Mouse (Mus musculus): ENCODE data around the gene Tmem87b. TPM values are rescaled to one million over a fixed set of nuclear protein-coding genes. Genes with fewer than 3 reads are reported as not detected.

Tmem87b gene
- polyA plus RNA-seq, 1 experiment: 26.8 TPM

- no peak overlapping the region for H3K27ac ChIP-seq (ENCODE audit: insufficient read depth, low read length)
- no peak overlapping the region for H3K4me3 ChIP-seq (ENCODE audit: insufficient read depth, low read length)
- H3K4me1 ChIP-seq (ENCODE audit: control insufficient read depth, insufficient read depth, low read length): peaks cover 3% of the 10 kb centered on the region; the same call in 1 of the 2 replicates
- TF ChIP-seq CTCF (IDR thresholded peaks at IDR 0.05; ENCODE audit: borderline replicate concordance, insufficient read depth, low read length) (no peak), POLR2A (IDR thresholded peaks at IDR 0.05; ENCODE audit: low read depth, low read length) (no peak)
Measured at GRCm38 (mm10) chr2:128786795-128787194, 31.1 kb upstream of the Tmem87b start.

DNA sequence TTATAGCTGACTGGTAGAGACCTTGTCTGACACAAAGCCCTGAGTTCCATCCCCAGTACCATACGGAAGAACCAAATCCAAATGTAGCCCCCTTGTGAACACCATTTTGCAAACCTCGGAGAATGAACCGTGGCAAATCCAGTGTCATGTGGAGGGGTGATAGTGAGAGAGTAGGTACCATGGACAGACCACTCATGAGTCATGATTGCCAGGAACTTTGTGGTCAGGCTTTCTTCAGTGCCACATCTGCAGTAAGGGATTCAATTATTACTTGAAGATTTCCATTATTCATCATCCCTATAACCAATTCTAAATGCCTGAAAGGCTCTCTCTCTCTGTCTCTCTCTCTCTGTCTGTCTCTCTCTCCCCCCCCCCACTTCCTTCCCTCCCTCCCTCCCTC is 30.1 kb upstream of the Tmem87b start:
- Histone ChIP-seq H3K27ac (ENCODE audit: insufficient read depth, low read length) (no peak overlapping the region), H3K4me3 (ENCODE audit: insufficient read depth, low read length) (no peak overlapping the region), H3K4me1 (ENCODE audit: control insufficient read depth, insufficient read depth, low read length) (peaks cover 3% of the 10 kb centered on the region; the same call in 1 of the 2 replicates)
- TF ChIP-seq POLR2A (IDR thresholded peaks at IDR 0.05; ENCODE audit: low read depth, low read length) (no peak), CTCF (IDR thresholded peaks at IDR 0.05; ENCODE audit: borderline replicate concordance, insufficient read depth, low read length) (no peak)

DNA sequence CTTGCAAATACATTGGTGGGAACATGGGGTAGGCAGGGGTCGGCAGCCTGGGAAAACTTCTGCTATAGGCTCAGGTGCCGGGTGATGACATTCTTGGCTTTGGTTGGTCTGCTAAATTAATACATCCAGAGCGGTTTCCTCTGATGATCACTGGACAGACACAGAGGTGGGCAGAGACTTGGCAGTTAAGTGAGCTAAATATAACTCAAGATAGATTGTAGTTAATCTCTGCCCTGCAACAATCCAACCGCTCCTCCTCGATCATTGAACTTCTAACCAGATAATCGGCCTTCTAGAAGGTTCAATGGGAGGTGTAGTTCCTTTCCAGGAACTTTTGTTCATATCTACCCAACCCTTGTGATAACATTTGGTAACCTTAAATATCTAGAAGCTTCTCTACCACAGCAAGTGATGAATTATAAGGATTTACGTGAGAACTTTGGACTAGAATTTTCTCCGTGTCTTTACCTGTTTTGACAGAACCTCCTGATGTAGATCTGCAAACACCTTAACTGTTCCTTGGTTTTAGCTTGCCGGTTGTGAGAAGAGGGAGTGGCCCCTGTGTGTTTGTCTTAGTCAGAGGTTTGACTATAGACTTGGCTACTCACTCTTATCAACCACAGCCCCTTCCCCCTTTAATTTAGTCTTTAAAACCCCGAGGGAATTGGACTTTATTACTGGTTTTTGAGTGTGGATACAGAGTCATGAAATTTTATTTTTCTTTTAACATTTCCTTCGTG is 26.9 kb upstream of the Tmem87b start:
- H3K4me1 ChIP-seq (ENCODE audit: control insufficient read depth, insufficient read depth, low read length): peaks cover 3% of the 10 kb centered on the region; the same call in 1 of the 2 replicates
- H3K27ac ChIP-seq (ENCODE audit: insufficient read depth, low read length): no peak overlapping the region
- no peak for TF ChIP-seq CTCF (IDR thresholded peaks at IDR 0.05; ENCODE audit: borderline replicate concordance, insufficient read depth, low read length)
- no peak for TF ChIP-seq POLR2A (IDR thresholded peaks at IDR 0.05; ENCODE audit: low read depth, low read length)
- H3K4me3 ChIP-seq (ENCODE audit: insufficient read depth, low read length): no peak overlapping the region

DNA sequence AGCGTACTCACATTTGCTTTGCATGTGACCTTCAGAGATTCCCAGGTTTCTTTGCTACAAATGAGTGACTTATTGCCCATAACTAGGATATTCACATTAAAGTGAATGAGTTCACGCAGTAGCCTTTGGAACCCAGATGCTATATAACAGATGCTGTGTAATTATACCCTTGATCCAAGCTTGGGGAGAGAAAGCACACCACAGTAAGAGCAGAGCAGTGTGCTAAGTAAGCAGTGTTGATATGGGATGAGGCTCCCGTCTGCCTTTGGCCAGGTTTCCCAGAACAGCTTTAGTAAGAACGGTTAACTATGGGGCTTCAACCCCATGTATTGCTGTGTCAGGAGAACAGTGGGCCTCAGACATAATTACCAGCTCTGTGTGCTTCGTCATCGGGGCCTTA is 24.0 kb upstream of the Tmem87b start:
- Histone ChIP-seq H3K27ac (ENCODE audit: insufficient read depth, low read length) (no peak overlapping the region), H3K4me3 (ENCODE audit: insufficient read depth, low read length) (no peak overlapping the region), H3K4me1 (ENCODE audit: control insufficient read depth, insufficient read depth, low read length) (no peaks in the 10 kb centered on the region)
- TF ChIP-seq CTCF (IDR thresholded peaks at IDR 0.05; ENCODE audit: borderline replicate concordance, insufficient read depth, low read length): no peak
- TF ChIP-seq POLR2A (IDR thresholded peaks at IDR 0.05; ENCODE audit: low read depth, low read length): no peak

DNA sequence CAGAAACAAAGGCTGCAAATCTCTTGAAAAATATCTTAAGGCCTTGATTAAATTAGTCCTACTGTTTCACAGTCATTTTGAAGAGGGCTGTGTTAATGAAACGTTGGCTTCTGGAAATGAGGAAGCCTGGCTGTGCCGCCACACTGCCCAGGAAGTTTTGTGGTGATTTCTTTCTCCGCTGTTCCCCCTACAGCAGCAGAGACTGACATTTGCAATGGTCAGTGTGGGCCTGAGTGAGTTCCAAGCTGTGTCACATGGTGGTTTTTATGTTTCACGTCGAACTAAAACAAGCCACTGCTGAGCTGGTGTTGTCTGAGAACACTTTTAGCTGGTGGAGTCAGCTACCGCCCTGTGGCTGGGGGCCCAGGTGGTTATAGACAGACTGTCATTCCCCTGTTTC is 21.5 kb upstream of the Tmem87b start:
- no peak overlapping the region for H3K4me3 ChIP-seq (ENCODE audit: insufficient read depth, low read length)
- TF ChIP-seq POLR2A (IDR thresholded peaks at IDR 0.05; ENCODE audit: low read depth, low read length) (no peak), CTCF (IDR thresholded peaks at IDR 0.05; ENCODE audit: borderline replicate concordance, insufficient read depth, low read length) (no peak)
- no peaks in the 10 kb centered on the region for H3K4me1 ChIP-seq (ENCODE audit: control insufficient read depth, insufficient read depth, low read length)
- no peak overlapping the region for H3K27ac ChIP-seq (ENCODE audit: insufficient read depth, low read length)

- no peaks in the 10 kb centered on the region for H3K4me1 ChIP-seq (ENCODE audit: control insufficient read depth, insufficient read depth, low read length)
- TF ChIP-seq POLR2A (IDR thresholded peaks at IDR 0.05; ENCODE audit: low read depth, low read length) (no peak), CTCF (IDR thresholded peaks at IDR 0.05; ENCODE audit: borderline replicate concordance, insufficient read depth, low read length) (no peak)
- no peak overlapping the region for H3K27ac ChIP-seq (ENCODE audit: insufficient read depth, low read length)
- no peak overlapping the region for H3K4me3 ChIP-seq (ENCODE audit: insufficient read depth, low read length)
Measured at GRCm38 (mm10) chr2:128803441-128803840, 14.5 kb upstream of the Tmem87b start.

DNA sequence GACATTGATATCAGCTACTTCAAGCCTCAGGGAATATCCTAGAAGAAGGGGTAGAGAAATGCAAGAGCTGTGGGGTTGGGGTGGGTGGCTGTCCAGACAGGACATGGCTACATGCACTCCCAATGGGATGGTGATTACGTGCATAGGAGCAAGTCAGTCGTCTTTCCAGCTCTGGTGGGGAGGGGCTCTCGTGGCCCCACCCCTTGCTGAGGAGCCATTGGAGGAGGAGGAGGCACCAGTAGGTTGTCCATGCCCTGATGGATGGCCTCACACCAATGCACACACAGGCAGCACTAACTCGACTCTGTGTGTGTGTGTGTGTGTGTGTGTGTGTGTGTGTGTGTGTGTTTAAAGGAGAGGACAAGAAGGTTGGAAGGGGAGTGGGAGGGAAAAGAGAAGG is 12.6 kb upstream of the Tmem87b start:
- TF ChIP-seq CTCF (IDR thresholded peaks at IDR 0.05; ENCODE audit: borderline replicate concordance, insufficient read depth, low read length) (no peak), POLR2A (IDR thresholded peaks at IDR 0.05; ENCODE audit: low read depth, low read length) (no peak)
- no peak overlapping the region for H3K4me3 ChIP-seq (ENCODE audit: insufficient read depth, low read length)
- no peak overlapping the region for H3K27ac ChIP-seq (ENCODE audit: insufficient read depth, low read length)
- no peaks in the 10 kb centered on the region for H3K4me1 ChIP-seq (ENCODE audit: control insufficient read depth, insufficient read depth, low read length)

DNA sequence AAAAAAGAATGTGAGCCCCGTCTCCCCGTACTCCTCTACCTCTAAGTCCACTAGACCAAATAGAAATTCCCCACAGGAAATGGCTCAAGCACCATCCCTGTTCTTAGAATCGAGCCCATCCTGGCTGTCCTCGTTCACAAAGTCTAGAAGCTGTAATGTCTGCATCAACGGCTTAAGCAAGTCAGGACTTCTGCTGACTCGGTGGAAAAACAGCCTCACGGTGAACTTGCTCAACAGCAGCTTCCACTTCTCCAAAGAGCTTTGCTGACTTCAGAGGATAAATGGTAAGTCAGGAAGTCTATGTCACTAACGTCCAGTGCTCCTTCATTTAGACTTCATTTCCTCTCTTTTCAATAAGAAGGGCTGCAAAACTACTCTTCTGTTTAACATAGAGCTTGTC is 11.4 kb upstream of the Tmem87b start:
- TF ChIP-seq CTCF (IDR thresholded peaks at IDR 0.05; ENCODE audit: borderline replicate concordance, insufficient read depth, low read length): no peak
- TF ChIP-seq POLR2A (IDR thresholded peaks at IDR 0.05; ENCODE audit: low read depth, low read length): no peak

GRCm38 (mm10) chr2:128812761-128813160 is 5.2 kb upstream of the Tmem87b start:
- Histone ChIP-seq H3K27ac (ENCODE audit: insufficient read depth, low read length) (no peak overlapping the region), H3K4me3 (ENCODE audit: insufficient read depth, low read length) (no peak overlapping the region)

More for the DNA sequence above, 11.4 kb upstream of the Tmem87b start:
- H3K27ac ChIP-seq (ENCODE audit: insufficient read depth, low read length): no peak overlapping the region
- H3K4me1 ChIP-seq (ENCODE audit: control insufficient read depth, insufficient read depth, low read length): no peaks in the 10 kb centered on the region
- H3K4me3 ChIP-seq (ENCODE audit: insufficient read depth, low read length): no peak overlapping the region

GRCm38 (mm10) chr2:128816311-128816710 is 1.6 kb upstream of the Tmem87b start:
- TF ChIP-seq CTCF (IDR thresholded peaks at IDR 0.05; ENCODE audit: borderline replicate concordance, insufficient read depth, low read length): no peak
- TF ChIP-seq POLR2A (IDR thresholded peaks at IDR 0.05; ENCODE audit: low read depth, low read length): no peak
- Histone ChIP-seq H3K27ac (ENCODE audit: insufficient read depth, low read length) (no peak overlapping the region), H3K4me1 (ENCODE audit: control insufficient read depth, insufficient read depth, low read length) (no peaks in the 10 kb centered on the region; the same call in 1 of the 2 replicates), H3K4me3 (ENCODE audit: insufficient read depth, low read length) (no peak overlapping the region)

More at GRCm38 (mm10) chr2:128812761-128813160, 5.2 kb upstream of the Tmem87b start:
- no peaks in the 10 kb centered on the region for H3K4me1 ChIP-seq (ENCODE audit: control insufficient read depth, insufficient read depth, low read length)
- TF ChIP-seq CTCF (IDR thresholded peaks at IDR 0.05; ENCODE audit: borderline replicate concordance, insufficient read depth, low read length): no peak
- TF ChIP-seq POLR2A (IDR thresholded peaks at IDR 0.05; ENCODE audit: low read depth, low read length): no peak

Measured in embryonic fibroblast, embryonic 13.5 days (primary cell).